Mouse (Mus musculus): ENCODE data around the gene Trp73.

DNA sequence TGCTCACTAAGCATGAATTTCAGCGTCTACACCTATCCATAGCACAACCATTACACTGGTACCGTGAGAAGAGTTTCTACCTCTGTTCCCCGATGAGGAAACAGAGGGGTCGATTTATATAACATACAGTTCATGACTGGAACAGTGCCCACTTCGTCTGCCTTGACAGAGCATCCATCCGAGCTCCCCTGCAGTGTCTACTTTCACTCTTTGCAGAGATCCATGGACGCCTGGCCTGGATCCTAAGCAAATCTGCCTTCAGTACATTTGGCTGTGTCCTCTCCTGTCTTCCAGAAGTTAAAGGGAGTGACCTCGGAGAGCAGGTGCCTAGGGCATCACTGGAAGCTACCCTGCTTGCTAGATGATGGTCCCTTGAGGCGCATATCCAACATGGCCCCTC lies 20.8 kb downstream of the Trp73 start:
- TF ChIP-seq ZNF384 (IDR thresholded peaks at IDR 0.05; ENCODE audit: low read depth, low read length) (no peak), MAFK (IDR thresholded peaks at IDR 0.05; ENCODE audit: insufficient read depth, low read depth, low read length) (no peak), HCFC1 (IDR thresholded peaks at IDR 0.05; ENCODE audit: borderline replicate concordance, insufficient read depth, low read length) (no peak)
